Mouse (Mus musculus): ENCODE data around the gene Mif.
"Not testable (repeated sequence)": the region's sequence is repeated elsewhere in the genome, so short reads cannot be mapped to it uniquely, and the experiment has no call there.

Mif gene

GRCm38 (mm10) chr10:75859786-75860470, at the start of gene Mif:
Gene Mif, minus strand, starts transcription at chr10:75860240.
- DNase-seq, result peak; percentile 95

GRCm38 (mm10) chr10:75906882-75907281, 46.8 kb upstream of the Mif start:
- no peak for DNase-seq

DNA sequence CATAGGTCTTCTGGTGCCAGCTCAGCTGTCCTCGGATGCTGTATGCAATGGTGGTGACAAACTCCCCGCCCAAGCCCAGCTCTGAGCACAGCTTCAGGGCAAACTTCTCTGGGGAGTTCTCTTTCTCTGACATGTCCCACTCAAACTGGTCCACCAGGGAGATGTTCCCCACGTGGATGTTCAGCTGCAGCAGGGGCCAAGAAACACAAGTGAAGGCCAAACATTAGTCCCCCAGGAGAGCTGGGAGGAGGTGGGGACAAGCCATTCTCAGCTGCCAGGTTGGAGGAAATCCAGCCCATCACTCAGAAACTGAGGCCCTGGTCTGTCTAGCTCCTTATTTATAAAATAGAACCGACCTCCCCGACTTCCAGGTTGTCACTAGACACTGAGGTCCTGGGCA, 44.4 kb upstream of the Mif start:
- DNase-seq, result no peak

DNA sequence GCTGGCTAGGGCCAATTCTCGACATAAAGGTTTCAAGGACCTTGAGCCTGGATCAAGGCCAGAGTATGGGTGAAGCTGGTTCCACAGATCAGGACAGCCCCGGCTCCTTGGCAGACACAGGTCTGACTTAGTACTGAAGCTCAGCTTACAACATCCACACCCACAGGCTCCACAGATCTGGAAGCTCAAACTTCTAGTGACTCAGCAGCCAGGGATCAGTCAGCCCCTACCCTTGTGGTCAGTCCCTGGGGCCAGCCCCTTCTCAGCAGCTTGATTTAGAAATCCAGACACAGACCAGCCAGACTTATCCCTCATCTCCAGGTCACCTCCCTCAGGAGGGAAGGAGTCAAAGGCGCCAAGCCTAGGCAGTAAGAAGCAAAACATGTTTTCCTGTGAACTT, 38.8 kb upstream of the Mif start:
- DNase-seq, result no peak

- DNase-seq, result no peak
These were observed 38.1 kb upstream of the Mif start for GRCm38 (mm10) chr10:75898039-75898564.

GRCm38 (mm10) chr10:75897373-75897772, 37.3 kb upstream of the Mif start:
- peak; percentile 75 for DNase-seq

DNA sequence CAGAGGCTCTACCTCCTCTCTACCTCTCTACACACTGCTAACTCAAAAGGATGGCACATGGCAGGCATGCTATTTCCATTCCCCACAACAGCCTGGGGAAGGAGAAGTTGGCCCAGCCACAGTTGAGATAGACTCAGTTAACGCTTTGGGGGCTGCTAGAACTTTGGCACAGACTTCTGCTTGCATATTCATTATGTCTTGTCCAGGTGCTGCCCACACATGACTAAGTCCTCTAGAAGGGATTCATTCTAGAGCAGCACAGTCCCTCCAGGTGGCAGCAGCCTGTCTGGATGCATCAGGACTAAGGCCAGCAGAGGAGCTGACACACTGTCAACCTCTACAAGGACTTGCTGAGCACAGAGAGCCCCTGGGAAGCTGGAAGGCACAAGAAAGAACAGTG, 36.2 kb upstream of the Mif start:
- DNase-seq, result no peak

- no peak for DNase-seq
These were observed 35.7 kb upstream of the Mif start for GRCm38 (mm10) chr10:75895730-75896129.

GRCm38 (mm10) chr10:75894601-75895000, 34.6 kb upstream of the Mif start:
- no peak for DNase-seq

DNA sequence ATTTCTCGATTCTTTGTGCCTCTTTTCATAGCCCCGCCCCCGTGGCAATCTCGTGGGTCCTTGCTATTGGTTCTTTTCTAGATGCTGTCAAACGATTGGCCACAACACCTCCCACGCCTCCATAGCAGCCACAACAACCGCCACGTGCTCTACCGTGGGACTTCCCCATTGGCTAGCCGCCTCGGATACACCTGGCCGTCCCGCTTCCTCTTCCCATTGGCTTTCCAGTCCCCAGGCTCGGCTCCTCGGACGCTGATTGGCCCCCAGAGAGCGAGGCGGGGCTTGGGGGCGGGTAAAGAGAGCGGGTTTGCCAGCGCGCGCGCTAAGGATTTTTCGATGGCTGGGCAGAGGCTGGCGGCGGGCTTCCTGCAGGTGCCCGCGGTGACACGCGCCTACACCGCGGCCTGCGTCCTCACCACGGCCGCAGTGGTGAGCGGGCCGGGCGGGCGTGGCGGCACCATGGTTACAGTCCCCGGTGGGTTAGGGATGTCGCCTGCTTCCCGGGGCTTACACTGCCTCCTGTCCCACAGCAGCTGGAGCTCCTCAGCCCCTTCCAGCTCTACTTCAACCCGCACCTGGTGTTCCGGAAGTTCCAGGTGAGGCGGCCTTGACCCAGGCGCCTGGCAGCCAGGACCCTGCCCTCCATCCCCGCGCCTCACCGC, 33.2 kb upstream of the Mif start, which contains the start of gene Derl3:
Gene Derl3 (plus strand): TSS at position 325 of the 662 bp plus-strand sequence.
- DNase-seq, result peak; percentile 96

DNA sequence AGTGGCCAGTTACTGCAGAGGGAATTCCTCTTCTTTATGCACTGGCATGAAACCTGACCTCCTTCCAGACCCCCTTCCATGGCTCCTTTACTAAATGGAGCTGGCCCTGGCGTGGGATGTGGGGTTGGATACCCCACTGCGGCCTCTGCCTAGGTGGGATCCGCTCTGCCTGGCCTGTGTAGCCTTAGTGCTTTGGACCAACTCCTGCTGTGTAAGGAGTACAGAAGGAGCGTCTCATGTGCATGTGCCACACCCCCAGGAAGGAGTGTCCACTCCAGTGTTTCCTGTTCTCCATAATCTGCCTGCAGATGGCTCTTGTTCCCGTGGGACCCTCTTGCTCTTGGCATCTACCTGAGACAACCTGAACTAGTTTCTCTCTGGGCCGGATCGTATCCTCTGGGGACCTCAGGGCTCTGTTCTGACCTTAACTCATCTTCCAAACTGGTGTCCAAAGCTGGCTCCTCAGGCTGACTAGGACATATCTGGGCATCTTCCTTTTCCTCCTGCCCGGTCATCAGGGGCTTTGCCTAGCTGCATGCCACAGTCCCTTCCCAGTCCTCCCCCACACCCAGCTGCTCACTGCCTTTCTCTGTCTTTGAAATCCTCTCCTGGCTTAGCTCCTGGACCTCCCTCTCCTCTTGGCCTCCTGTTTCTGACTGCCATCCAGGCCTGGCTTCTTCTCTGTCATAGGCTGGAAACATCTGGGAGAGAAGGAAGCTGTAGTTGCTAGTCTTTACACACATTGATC, 29.5 kb upstream of the Mif start:
- peak; percentile 26 for DNase-seq

- DNase-seq, result not testable (repeated sequence)
These were observed 27.5 kb upstream of the Mif start for GRCm38 (mm10) chr10:75887504-75887903.

DNA sequence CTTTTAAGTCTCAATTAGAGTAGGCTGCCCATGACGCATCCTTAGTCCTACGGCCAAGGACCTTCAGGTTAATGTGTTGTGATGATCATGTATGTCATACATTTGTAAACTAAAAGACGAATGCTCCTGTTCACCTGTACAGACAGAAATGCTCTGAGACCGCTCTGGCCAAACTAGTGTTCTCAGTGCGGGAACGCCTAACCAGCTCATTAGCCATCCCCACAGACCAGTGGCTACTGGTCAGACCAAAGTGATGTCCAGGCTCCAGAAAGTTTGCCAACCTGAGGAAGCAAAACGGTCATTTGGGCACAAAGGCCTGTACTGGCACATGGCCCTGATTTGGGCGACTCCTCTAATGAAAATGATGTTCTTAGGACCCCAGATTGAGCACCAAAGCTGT, 24.7 kb upstream of the Mif start:
- no peak for DNase-seq

- peak; percentile 87 for DNase-seq
These were observed 23.2 kb upstream of the Mif start for GRCm38 (mm10) chr10:75883232-75883552.

- peak; percentile 55 for DNase-seq
These were observed 22.6 kb upstream of the Mif start for GRCm38 (mm10) chr10:75882433-75883231.

- DNase-seq, result peak; percentile 18
These were observed 21.8 kb upstream of the Mif start for GRCm38 (mm10) chr10:75881578-75882432.

DNA sequence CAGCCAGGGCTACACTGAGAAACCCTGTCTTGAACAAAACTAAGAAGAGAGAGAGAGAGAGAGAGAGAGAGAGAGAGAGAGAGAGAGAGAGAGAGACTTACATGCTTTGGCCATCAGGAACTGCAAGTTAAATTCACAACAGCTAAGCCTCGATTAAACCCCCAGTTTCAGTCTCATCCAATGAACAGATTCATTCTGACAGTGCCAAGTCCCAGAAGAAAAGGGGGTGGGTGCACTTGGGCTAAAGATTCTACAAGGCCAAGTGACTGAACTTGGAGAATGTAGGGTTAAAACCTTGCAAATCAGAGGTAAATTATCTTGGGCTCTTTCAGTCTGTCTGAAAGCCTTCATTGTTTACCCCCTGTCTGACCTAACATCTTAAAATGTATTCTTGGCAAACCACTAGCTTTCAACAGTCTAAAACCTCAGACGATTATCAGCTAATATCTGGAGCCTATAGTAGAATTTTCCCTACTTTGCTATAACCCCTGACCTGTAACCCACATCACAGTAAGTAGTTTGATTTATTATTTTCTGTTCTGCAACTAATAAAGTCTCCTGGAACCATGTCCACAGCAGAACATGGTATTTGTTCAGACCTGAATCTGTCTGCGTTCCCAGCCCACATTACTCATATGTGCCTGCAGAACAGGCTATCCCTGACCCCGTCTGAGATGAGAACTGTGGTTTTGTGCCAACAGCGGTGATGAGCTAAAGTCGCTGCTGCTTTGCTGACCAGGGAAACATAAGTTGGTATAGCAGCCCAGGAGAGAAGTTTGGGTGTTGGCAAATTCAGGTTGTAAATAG, 20.9 kb upstream of the Mif start:
- DNase-seq, result no peak

DNA sequence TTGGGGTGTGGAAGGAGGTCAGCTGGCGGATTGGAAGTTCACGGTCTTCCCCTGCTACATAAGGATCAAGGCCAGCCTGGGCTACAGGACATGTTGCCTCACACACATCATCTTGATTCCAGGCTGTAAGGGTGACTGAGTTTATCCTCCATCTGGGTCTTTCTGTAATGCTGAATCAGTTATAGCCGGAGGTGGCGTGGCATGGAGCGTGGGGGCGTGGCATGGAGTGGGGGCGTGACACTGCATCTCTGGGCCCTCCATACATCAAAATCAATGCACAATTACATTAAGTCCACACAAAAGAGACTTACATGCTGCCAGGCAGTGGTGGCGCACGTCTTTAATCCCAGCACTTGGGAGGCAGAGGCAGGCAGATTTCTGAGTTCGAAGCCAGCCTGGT, 20.3 kb upstream of the Mif start:
- DNase-seq, result no peak

- DNase-seq, result no peak
These were observed 18.8 kb upstream of the Mif start for GRCm38 (mm10) chr10:75878836-75879235.

DNA sequence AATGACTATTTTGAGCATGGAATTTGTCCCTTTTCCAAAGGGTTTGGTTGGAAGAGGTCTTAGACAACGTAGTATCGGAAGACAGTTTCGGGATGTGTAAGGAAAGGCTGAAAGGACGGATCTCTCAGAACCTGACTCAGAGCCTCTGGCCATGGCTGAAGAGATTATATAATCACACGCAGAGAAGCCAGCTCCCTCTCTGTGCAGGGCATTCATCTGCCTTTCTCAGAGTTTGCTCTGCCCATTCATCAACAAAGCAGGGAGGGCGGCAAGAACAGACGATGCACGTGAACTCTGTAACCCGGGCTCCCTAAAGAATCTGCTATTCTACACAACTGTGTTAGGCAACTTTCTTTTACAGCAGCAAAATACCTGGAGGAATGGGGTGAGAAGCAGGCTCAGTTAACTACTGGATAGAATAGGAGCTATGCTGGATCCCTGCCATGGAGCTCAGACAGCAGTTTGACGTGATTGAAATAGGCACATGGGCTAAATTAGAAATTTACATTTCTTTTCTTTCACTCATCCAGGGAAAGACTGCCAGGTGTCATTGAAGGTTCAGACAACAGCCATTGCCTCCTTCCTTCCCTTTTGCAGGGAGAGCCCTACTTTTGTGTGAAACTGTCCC, 13.6 kb upstream of the Mif start:
- peak; percentile 50 for DNase-seq

Data from embryo, embryonic 11 days (tissue).